Mouse (Mus musculus) G1E (cell line): ENCODE measurements around the gene Glyat. TPM values are rescaled to one million over a fixed set of nuclear protein-coding genes. Genes with fewer than 3 reads are reported as not detected.
"Not testable (repeated sequence)": the region's sequence is repeated elsewhere in the genome, so short reads cannot be mapped to it uniquely, and the experiment has no call there.

Experiments used
- ATAC-seq: 2 replicates; pipeline ENCODE4 v1.8.0; 2016; ENCODE audit warnings: mild to moderate bottlenecking; ENCODE audit not compliant: insufficient number of reproducible peaks, poor library complexity, low FRiP score, severe bottlenecking; ENCODE audit errors: extremely low read depth
- DNase-seq: peaks from one replicate; pipeline ENCODE4 v3.0.0; 2012; ENCODE audit warnings: low spot score
- H3K27me3 ChIP-seq: 2 replicates; pipeline ENCODE4 v1.6.1; 2012; ENCODE audit warnings: mild to moderate bottlenecking, low read length, inconsistent platforms; ENCODE audit not compliant: insufficient read depth
- H3K36me3 ChIP-seq: replicated peaks from 2 replicates; pipeline ENCODE3; 2012; ENCODE audit warnings: mild to moderate bottlenecking, inconsistent platforms
- H3K4me1 ChIP-seq: 2 replicates; pipeline ENCODE4 v1.6.1; 2012; ENCODE audit warnings: low read depth, low read length, inconsistent platforms, mixed read lengths; ENCODE audit not compliant: insufficient read depth
- H3K4me3 ChIP-seq: 2 replicates; pipeline ENCODE4 v1.5.1; 2012; ENCODE audit warnings: low read depth, mild to moderate bottlenecking, inconsistent platforms, low read length, moderate library complexity, mixed read lengths
- H3K9me3 ChIP-seq: replicated peaks from 2 replicates; pipeline ENCODE4 v1.6.1; 2012; ENCODE audit warnings: inconsistent platforms
- CTCF ChIP-seq: IDR thresholded peaks from 2 replicates; pipeline ENCODE4 v1.5.1; 2012; ENCODE audit warnings: low read depth, low read length, inconsistent platforms, mixed read lengths
- GATA1 ChIP-seq: IDR thresholded peaks from 2 replicates; pipeline ENCODE4 v1.6.1; 2012; ENCODE audit warnings: borderline replicate concordance, low read length, inconsistent platforms, mixed read lengths
- GATA2 ChIP-seq: IDR thresholded peaks from 2 replicates; pipeline ENCODE4 v1.6.1; 2012; ENCODE audit warnings: low read depth, low read length, inconsistent platforms, borderline replicate concordance
- POLR2AphosphoS5 ChIP-seq: IDR thresholded peaks from 2 replicates; pipeline ENCODE4 v1.6.1; 2012; ENCODE audit warnings: low read depth, low read length, inconsistent platforms; ENCODE audit not compliant: insufficient replicate concordance
- TAL1 ChIP-seq: conservative IDR thresholded peaks from 2 replicates; pipeline ENCODE4 v1.6.1; 2012; ENCODE audit warnings: low read depth, low read length, inconsistent platforms, mixed read lengths
- polyA plus RNA-seq: library from polyadenylated mRNA; stranded (reverse); fragments of >175 nt; gene quantifications from 2 replicates; pipeline ENCODE4 v1.2.3, GENCODE M21; 2012
- total RNA-seq, 2 experiments: library from RNA; stranded (forward) in 1 of 2; stranded (reverse) in 1 of 2; fragments of 200-1000 nt in 1 of 2; fragments of >200 nt in 1 of 2; fragmentation: Nextera tagmentation in 1 of 2; gene quantifications; 2 replicates each; pipeline ENCODE4 v1.2.3; 2014 to 2017

The Glyat gene
- total and polyA plus RNA-seq, 3 experiments = 0.11 TPM; not detected in 2

- Histone ChIP-seq H3K4me1 (no peaks in the 10 kb centered on the region), H3K9me3 (no peaks in the 10 kb centered on the region), H3K36me3 (no peaks in the 10 kb centered on the region), H3K27me3 (no peaks in the 10 kb centered on the region), H3K4me3 (no peak overlapping the region)
- no peak for TF ChIP-seq CTCF
- TF ChIP-seq GATA2 = no peak
- TF ChIP-seq POLR2AphosphoS5 = no peak
- no peak for TF ChIP-seq TAL1
- no peak for TF ChIP-seq GATA1
- no peak for DNase-seq
- ATAC-seq = no peak
Measured at GRCm38 (mm10) chr19:12649511-12649910, 16.4 kb downstream of the Glyat start.

- no peaks in the 10 kb centered on the region for H3K4me1 ChIP-seq
Measured at GRCm38 (mm10) chr19:12666156-12666555, 33.0 kb downstream of the Glyat start.

GRCm38 (mm10) chr19:12668601-12669000 lies 35.5 kb downstream of the Glyat start:
- DNase-seq, ATAC-seq, H3K4me1 ChIP-seq, H3K27me3 ChIP-seq, H3K9me3 ChIP-seq, H3K4me3 ChIP-seq, H3K36me3 ChIP-seq: not testable (repeated sequence)

More at GRCm38 (mm10) chr19:12666156-12666555, 33.0 kb downstream of the Glyat start:
- ATAC-seq (no peak), DNase-seq (no peak)
- no peaks in the 10 kb centered on the region for H3K36me3 ChIP-seq
- H3K4me3 ChIP-seq = no peak overlapping the region
- peaks cover 3% of the 10 kb centered on the region; the same call in 1 of the 2 replicates for H3K27me3 ChIP-seq
- TF ChIP-seq GATA1 (no peak), CTCF (no peak), GATA2 (no peak), TAL1 (no peak)
- H3K9me3 ChIP-seq = no peaks in the 10 kb centered on the region

GRCm38 (mm10) chr19:12670139-12670538 lies 37.0 kb downstream of the Glyat start, which contains the start of gene Olfr1442:
TSS of gene Olfr1442 (plus strand) at chr19:12670439.
- no peaks in the 10 kb centered on the region for H3K9me3 ChIP-seq
- no peak for ATAC-seq
- H3K36me3 ChIP-seq = no peaks in the 10 kb centered on the region
- no peak within 1 kb of the TSS for H3K4me3 ChIP-seq
- TF ChIP-seq CTCF = no peak
- no peak for TF ChIP-seq POLR2AphosphoS5
- no peak for TF ChIP-seq GATA1
- no peak for TF ChIP-seq GATA2
- no peak for TF ChIP-seq TAL1
- H3K27me3 ChIP-seq = peaks cover 3% of the 10 kb centered on the region; the same call in 1 of the 2 replicates
- H3K4me1 ChIP-seq = no peaks in the 10 kb centered on the region
- no peak for DNase-seq

- TF ChIP-seq TAL1 = no peak
- no peak for TF ChIP-seq GATA1
- TF ChIP-seq CTCF = no peak
- no peak for TF ChIP-seq POLR2AphosphoS5
- TF ChIP-seq GATA2 = no peak
- H3K4me1 ChIP-seq = no peaks in the 10 kb centered on the region
- H3K4me3 ChIP-seq = no peak overlapping the region
- ATAC-seq = no peak
- H3K27me3 ChIP-seq = peaks cover 3% of the 10 kb centered on the region; the same call in 1 of the 2 replicates
- no peaks in the 10 kb centered on the region for H3K36me3 ChIP-seq
- no peak for DNase-seq
- H3K9me3 ChIP-seq = no peaks in the 10 kb centered on the region
Measured at GRCm38 (mm10) chr19:12671051-12671450, 37.9 kb downstream of the Glyat start.

- no peak for ATAC-seq
- H3K4me1 ChIP-seq = peaks cover 2% of the 10 kb centered on the region; the same call in 1 of the 2 replicates
- H3K27me3 ChIP-seq = no peaks in the 10 kb centered on the region
- no peak for DNase-seq
- no peak within 1 kb of the TSS for H3K4me3 ChIP-seq
- no peaks in the 10 kb centered on the region for H3K9me3 ChIP-seq
- no peak for TF ChIP-seq CTCF
- no peak for TF ChIP-seq GATA1
- H3K36me3 ChIP-seq = no peaks in the 10 kb centered on the region
Measured at GRCm38 (mm10) chr19:12677812-12678211, 44.7 kb downstream of the Glyat start, which contains the start of gene Olfr1443. TSS of gene Olfr1443 (plus strand) at chr19:12678112.

- Histone ChIP-seq H3K27me3 (0 out of 2 replicates have a peak, but pooled peaks cover 3% of the 10 kb centered on the region), H3K36me3 (no peaks in the 10 kb centered on the region), H3K9me3 (no peaks in the 10 kb centered on the region), H3K4me3 (no peak overlapping the region), H3K4me1 (no peaks in the 10 kb centered on the region)
- DNase-seq = no peak
- TF ChIP-seq POLR2AphosphoS5 (no peak), CTCF (no peak), TAL1 (no peak), GATA2 (no peak), GATA1 (no peak)
- ATAC-seq = no peak
Measured at GRCm38 (mm10) chr19:12684638-12685037, 51.5 kb downstream of the Glyat start.
